Mouse (Mus musculus) stomach, postnatal 0 days (tissue): ENCODE results near the gene Ptcra.

Experiments used
- CTCF ChIP-seq: IDR thresholded peaks from 2 replicates; pipeline ENCODE4 v1.5.1; 2016; ENCODE audit warnings: antibody characterized with exemption, low read depth, mild to moderate bottlenecking, moderate library complexity
- EP300 ChIP-seq: optimal IDR thresholded peaks from 2 replicates; pipeline ENCODE3; 2016; ENCODE audit warnings: antibody characterized with exemption

DNA sequence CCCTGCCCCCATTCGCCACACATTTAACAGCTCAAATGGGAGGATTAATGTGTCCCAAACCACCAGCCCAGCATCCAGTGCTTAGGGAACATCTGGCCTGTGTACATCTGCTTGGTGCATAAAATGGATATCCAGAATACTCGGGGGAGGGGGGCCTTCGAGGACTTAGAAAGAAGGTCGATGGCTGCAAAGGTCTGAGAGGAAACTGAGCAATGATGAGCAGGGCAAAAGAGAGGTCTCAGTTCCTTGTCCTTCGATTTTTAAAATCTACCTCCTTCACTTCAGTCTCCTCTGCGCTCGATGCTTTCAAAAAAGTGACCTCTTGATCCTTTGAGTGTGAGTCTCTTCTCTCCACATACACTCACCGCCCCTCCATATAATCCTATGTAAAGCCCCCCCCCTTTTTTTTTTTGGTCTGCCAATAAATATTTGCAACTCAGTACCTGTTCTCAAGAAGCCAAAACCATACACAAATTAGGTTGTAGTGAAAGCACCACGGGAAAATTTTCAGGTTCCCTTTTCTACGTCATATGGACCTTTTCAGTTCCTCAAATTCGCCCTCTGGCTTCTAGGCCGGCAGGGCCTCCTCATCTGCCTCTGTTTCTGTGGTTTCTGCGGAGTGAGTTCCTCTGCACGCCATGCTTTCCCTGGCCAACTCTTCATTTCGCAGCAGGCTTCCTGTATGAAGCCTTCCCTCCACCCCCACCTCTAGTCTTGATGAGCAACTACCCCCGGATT lies 12.3 kb downstream of the Ptcra start:
- no peak for TF ChIP-seq EP300
- TF ChIP-seq CTCF: no peak
